13 mouse cellular contexts compared by ENCODE assay signal in genomic region chr7:49257234-49257906, GRCm38 (mm10).
DNase-seq lines count a peak whose midpoint lies in the region; ATAC-seq and TF ChIP-seq lines count a peak whose summit lies in the region.
"Had no signal": no experiment of that assay in that cellular context is flagged by ENCODE, and none has a peak within 500 bp of the region (broad histone marks: within the 10 kb centered on the region; RNA-seq: fewer than 3 reads in every experiment).

No protein-coding gene starts in this region.

- no peak overlapping the region for H3K4me3 ChIP-seq in cerebellum, adult 2 months (replicated peaks; ENCODE audit: insufficient read depth, low read depth, low read length)
- no peak overlapping the region for H3K4me3 ChIP-seq in hindbrain, embryonic 10.5 days
- H3K4me3 ChIP-seq in hindbrain, embryonic 14.5 days (replicated peaks; ENCODE audit: low read length): no peak overlapping the region
- H3K4me3 ChIP-seq in midbrain, embryonic 13.5 days (replicated peaks): no peak overlapping the region
- no peak overlapping the region for H3K4me3 ChIP-seq in midbrain, embryonic 14.5 days (replicated peaks; ENCODE audit: low read depth, low read length)
- H3K4me3 ChIP-seq in neural tube, embryonic 13.5 days: no peak overlapping the region
- H3K4me3 ChIP-seq: liver, embryonic 13.5 days; myocyte had no signal

- H3K9me3 ChIP-seq in hindbrain, embryonic 10.5 days: no peaks in the 10 kb centered on the region
- no peaks in the 10 kb centered on the region for H3K9me3 ChIP-seq in hindbrain, embryonic 14.5 days (ENCODE audit: control insufficient read depth, low read length)
- no peaks in the 10 kb centered on the region for H3K9me3 ChIP-seq in midbrain, embryonic 13.5 days
- no peaks in the 10 kb centered on the region for H3K9me3 ChIP-seq in midbrain, embryonic 14.5 days (ENCODE audit: control insufficient read depth, low read length)
- H3K9me3 ChIP-seq in neural tube, embryonic 13.5 days: no peaks in the 10 kb centered on the region
- H3K9me3 ChIP-seq: liver, embryonic 13.5 days had no signal

- peak overlapping the region; percentile 44 for H3K27ac ChIP-seq in cerebellum, adult 2 months (ENCODE audit: insufficient read depth, low read length)
- H3K27ac ChIP-seq in hindbrain, embryonic 10.5 days: peak overlapping the region; percentile 53
- no peak overlapping the region for H3K27ac ChIP-seq in hindbrain, embryonic 14.5 days
- H3K27ac ChIP-seq in midbrain, embryonic 13.5 days: no peak overlapping the region
- no peak overlapping the region for H3K27ac ChIP-seq in midbrain, embryonic 14.5 days (replicated peaks; ENCODE audit: low read depth, low read length)
- H3K27ac ChIP-seq in neural tube, embryonic 13.5 days (replicated peaks): peak overlapping the region; percentile 38
- H3K27ac ChIP-seq: liver, embryonic 13.5 days; macrophage had no signal

- ATAC-seq in hindbrain, embryonic 14.5 days (ENCODE audit: low FRiP score): no peak; the same call in 1 of the 2 replicates
- ATAC-seq in midbrain, embryonic 13.5 days: peak; percentile 25; the same call in 1 of the 2 replicates
- ATAC-seq in midbrain, embryonic 14.5 days (ENCODE audit: low FRiP score, low TSS enrichment): no peak
- 0 out of 2 replicates have a peak, but pooled peaks have one; percentile 30 for ATAC-seq in neural tube, embryonic 13.5 days (ENCODE audit: low read depth)

- no peaks in the 10 kb centered on the region for H3K27me3 ChIP-seq in cerebellum, adult 2 months (ENCODE audit: control insufficient read depth, insufficient read depth, low read length)
- peaks cover 3% of the 10 kb centered on the region; the same call in 1 of the 2 replicates for H3K27me3 ChIP-seq in hindbrain, embryonic 10.5 days (ENCODE audit: insufficient read depth, poor library complexity, severe bottlenecking)
- H3K27me3 ChIP-seq in hindbrain, embryonic 14.5 days (ENCODE audit: control insufficient read depth, insufficient read depth, low read length): no peaks in the 10 kb centered on the region
- H3K27me3 ChIP-seq in midbrain, embryonic 13.5 days: no peaks in the 10 kb centered on the region
- no peaks in the 10 kb centered on the region for H3K27me3 ChIP-seq in midbrain, embryonic 14.5 days (ENCODE audit: control insufficient read depth, insufficient read depth, low read length)
- H3K27me3 ChIP-seq in neural tube, embryonic 13.5 days: no peaks in the 10 kb centered on the region
- H3K27me3 ChIP-seq: liver, embryonic 13.5 days had no signal

- no peak overlapping the region for H3K4me2 ChIP-seq in hindbrain, embryonic 14.5 days (replicated peaks)
- H3K4me2 ChIP-seq in midbrain, embryonic 13.5 days (replicated peaks): no peak overlapping the region
- H3K4me2 ChIP-seq in midbrain, embryonic 14.5 days (ENCODE audit: low read length): no peak overlapping the region
- H3K4me2 ChIP-seq in neural tube, embryonic 13.5 days: no peak overlapping the region
- H3K4me2 ChIP-seq: liver, embryonic 13.5 days had no signal

- no peak for TF ChIP-seq CTCF in cerebellum, adult 2 months (IDR thresholded peaks at IDR 0.05; ENCODE audit: borderline replicate concordance, insufficient read depth, low read depth, low read length)

- no peaks in the 10 kb centered on the region for H3K36me3 ChIP-seq in hindbrain, embryonic 10.5 days
- no peaks in the 10 kb centered on the region for H3K36me3 ChIP-seq in hindbrain, embryonic 14.5 days (replicated peaks; ENCODE audit: control insufficient read depth, insufficient read depth)
- H3K36me3 ChIP-seq in midbrain, embryonic 13.5 days: no peaks in the 10 kb centered on the region
- no peaks in the 10 kb centered on the region for H3K36me3 ChIP-seq in midbrain, embryonic 14.5 days (ENCODE audit: control insufficient read depth, insufficient read depth, low read length)
- no peaks in the 10 kb centered on the region for H3K36me3 ChIP-seq in neural tube, embryonic 13.5 days
- H3K36me3 ChIP-seq: liver, embryonic 13.5 days had no signal

- H3K9ac ChIP-seq in hindbrain, embryonic 14.5 days: no peak overlapping the region
- no peak overlapping the region for H3K9ac ChIP-seq in midbrain, embryonic 13.5 days (replicated peaks)
- H3K9ac ChIP-seq in midbrain, embryonic 14.5 days (replicated peaks; ENCODE audit: low read length): no peak overlapping the region
- H3K9ac ChIP-seq in neural tube, embryonic 13.5 days: no peak overlapping the region
- H3K9ac ChIP-seq: liver, embryonic 13.5 days had no signal

- WGBS in cerebellum, adult 2 months: 23% methylated on average over 13 of the region's 13 CpGs
- WGBS in hindbrain, embryonic 10.5 days: 82% methylated on average over 13 of the region's 13 CpGs
- 68% methylated on average over 13 of the region's 13 CpGs for WGBS in hindbrain, embryonic 14.5 days
- 78% methylated on average over 13 of the region's 13 CpGs for WGBS in midbrain, embryonic 13.5 days
- 76% methylated on average over 13 of the region's 13 CpGs for WGBS in midbrain, embryonic 14.5 days
- 70% methylated on average over 13 of the region's 13 CpGs for WGBS in neural tube, embryonic 13.5 days

- peaks cover 55% of the 10 kb centered on the region for H3K4me1 ChIP-seq in cerebellum, adult 2 months (ENCODE audit: control insufficient read depth, insufficient read depth, low read length)
- H3K4me1 ChIP-seq in hindbrain, embryonic 10.5 days (replicated peaks): peaks cover 57% of the 10 kb centered on the region
- peaks cover 37% of the 10 kb centered on the region for H3K4me1 ChIP-seq in hindbrain, embryonic 14.5 days (replicated peaks; ENCODE audit: control insufficient read depth, insufficient read depth, low read length)
- H3K4me1 ChIP-seq in midbrain, embryonic 13.5 days (replicated peaks): peaks cover 46% of the 10 kb centered on the region
- peaks cover 21% of the 10 kb centered on the region for H3K4me1 ChIP-seq in midbrain, embryonic 14.5 days (ENCODE audit: control insufficient read depth, insufficient read depth, low read length)
- peaks cover 65% of the 10 kb centered on the region for H3K4me1 ChIP-seq in neural tube, embryonic 13.5 days (replicated peaks)
- H3K4me1 ChIP-seq: liver, embryonic 13.5 days had no signal

- no peak for TF ChIP-seq POLR2A in cerebellum, adult 2 months (IDR thresholded peaks at IDR 0.05; ENCODE audit: borderline replicate concordance, insufficient read depth, low read length)

- DNase-seq in cerebellum, adult 2 months: peak in 1 of 2 experiments; percentile 47
- no peak for DNase-seq in cerebellum, adult 11 months
- DNase-seq in hindbrain, embryonic 10.5 days (ENCODE audit: low spot score): no peak
- no peak for DNase-seq in hindbrain, embryonic 14.5 days (ENCODE audit: low spot score)
- no peak for DNase-seq in midbrain, embryonic 14.5 days
- no peak for DNase-seq in urinary bladder, postnatal 14 days (ENCODE audit: low spot score)
- DNase-seq: adrenal gland, postnatal 25 days; liver, embryonic 13.5 days; retina, postnatal 1 day had no signal

Comparison
In these comparisons a context has a peak if more than half of its experiments do, and no peak if none do; other contexts are left out.
1. H3K27ac ChIP-seq: peak in cerebellum, adult 2 months (single experiment), hindbrain, embryonic 10.5 days (single experiment) and neural tube, embryonic 13.5 days (single experiment); none in hindbrain, embryonic 14.5 days (single experiment), midbrain, embryonic 13.5 days (single experiment) and midbrain, embryonic 14.5 days (single experiment).
2. ATAC-seq: peak in midbrain, embryonic 13.5 days (single experiment) and neural tube, embryonic 13.5 days (single experiment); none in hindbrain, embryonic 14.5 days (single experiment) and midbrain, embryonic 14.5 days (single experiment).